Mouse (Mus musculus): ENCODE results near the gene Mrpl38.
"Not testable (repeated sequence)": the region's sequence is repeated elsewhere in the genome, so short reads cannot be mapped to it uniquely, and the experiment has no call there.

Mrpl38 gene

DNA sequence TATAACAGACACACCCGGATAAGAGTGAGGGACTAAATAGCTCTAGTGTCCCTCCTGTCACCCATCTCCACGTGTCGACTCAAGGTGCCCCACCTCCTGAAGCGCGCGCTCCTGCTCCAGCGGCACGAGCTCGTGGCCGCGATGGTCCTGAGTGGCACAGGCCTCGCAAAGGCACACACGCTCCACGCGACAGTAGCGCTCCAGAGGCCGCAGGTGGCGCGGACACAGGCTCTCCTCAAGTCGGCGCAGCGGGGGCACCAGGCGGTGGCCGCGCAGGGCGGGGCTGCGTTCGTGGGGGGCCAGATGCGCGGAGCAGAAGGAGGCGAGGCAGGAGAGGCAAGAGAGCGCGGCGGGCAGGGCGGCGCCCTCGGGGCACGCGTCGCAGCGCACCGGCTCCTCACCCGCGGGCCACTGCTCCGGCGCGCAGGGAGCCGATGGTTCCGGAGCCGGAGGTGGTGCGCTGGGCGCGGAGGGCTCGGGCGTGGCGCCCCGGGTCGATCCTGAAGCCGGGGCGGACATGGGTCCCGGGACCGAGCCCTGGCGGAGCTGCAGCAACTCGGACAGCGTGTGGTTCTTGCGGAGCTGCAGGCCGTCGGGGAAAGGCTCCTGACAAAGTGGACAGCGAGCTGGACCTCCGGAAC lies 29.1 kb downstream of the Mrpl38 start:
- peak; percentile 47 to 49 for DNase-seq

DNA sequence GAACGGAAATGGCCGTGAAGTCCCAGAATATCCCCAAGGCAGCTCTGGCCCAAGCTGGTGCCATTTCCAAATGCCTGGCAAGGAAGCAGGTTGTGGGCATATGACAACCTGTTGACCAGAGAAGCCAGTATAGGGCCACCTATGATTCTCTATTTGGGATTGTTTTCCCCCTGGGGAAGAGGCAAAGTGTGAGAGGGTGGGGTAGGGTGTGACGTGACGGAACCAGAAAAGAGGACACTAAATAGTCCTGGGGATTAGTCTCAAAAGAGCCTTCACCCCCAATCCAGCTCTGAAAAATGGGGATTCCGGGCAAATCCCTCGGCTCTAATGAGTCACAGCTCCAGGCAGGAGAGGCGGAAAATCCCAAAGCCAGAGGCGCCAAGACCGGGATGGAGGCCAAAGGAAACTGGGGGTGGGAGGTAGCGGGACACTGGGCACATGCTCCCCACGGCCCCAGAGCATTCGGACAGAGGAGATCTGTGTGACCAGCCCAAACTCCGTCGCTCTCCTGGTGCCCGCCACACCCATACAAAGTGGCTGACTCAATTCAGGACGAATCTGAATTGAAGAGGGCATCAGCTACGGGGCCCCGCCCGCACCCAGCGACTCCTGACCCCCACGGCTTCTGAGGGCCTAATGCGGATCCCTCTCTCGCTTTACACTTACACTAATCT lies 30.1 kb downstream of the Mrpl38 start:
- no peak for DNase-seq

DNA sequence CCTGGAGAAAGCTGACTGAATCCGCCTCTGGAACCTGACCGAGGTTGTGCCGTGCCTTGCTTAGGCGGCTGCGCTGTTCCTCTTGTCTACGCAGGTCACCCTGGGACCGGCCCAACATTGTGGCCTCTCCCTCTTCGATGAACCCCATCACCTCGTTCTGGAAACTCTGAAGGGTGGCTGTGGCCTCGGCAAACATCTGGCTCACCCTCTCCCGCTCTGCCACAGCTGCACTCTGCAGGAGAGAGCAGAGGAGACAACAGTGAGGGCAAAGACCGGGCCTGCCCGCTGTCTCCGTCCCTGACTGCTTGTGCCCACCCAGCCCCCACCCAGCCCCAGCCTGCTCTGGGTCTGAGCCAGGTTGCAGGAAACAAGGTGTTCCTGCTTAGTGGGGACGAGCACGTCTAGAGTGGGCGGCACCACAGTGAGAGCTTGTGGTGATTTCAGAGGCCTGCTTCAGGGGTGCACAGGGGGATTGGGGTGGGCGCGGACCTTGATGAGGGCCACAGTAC lies 30.8 kb downstream of the Mrpl38 start:
- DNase-seq, result no peak

DNA sequence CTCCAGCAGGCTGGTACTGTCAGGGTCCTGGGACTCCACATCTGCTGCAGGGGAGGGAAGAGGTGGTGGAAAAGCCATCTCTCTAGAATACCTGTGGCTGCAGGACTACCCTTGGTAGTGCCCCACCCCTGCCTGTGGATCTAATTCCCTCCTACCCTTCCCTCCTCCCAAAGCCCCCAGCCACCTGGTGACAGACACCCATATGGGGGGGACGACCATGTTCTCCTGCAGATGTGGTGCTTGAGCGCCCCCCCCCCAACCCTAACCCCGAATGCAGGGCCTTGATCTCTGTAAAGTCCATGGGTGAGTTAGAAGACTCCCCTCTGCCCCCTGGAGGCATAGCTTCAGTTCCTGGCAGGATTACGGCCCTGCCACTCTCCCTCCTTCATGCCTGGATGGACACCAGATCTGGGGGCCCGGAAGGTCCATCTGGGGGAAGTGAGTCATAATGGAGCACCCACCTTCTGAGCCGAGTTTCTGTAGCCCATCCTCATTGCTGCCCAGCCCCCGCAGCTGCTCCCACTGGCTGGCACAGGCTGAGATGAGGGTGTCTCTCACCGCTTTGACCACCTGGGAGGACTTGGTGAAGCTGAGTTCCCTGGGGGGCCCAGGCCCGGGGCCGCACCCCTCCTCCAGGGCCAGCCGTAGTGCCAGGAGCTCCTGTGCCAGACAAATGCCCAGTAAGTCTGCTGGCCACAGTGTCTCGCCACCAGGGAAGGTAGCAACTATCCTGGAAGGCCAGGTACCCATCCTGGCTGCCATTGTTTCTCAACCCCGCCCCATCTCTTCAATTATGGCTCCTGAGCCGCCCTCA lies 31.5 kb downstream of the Mrpl38 start:
- DNase-seq, result no peak

DNA sequence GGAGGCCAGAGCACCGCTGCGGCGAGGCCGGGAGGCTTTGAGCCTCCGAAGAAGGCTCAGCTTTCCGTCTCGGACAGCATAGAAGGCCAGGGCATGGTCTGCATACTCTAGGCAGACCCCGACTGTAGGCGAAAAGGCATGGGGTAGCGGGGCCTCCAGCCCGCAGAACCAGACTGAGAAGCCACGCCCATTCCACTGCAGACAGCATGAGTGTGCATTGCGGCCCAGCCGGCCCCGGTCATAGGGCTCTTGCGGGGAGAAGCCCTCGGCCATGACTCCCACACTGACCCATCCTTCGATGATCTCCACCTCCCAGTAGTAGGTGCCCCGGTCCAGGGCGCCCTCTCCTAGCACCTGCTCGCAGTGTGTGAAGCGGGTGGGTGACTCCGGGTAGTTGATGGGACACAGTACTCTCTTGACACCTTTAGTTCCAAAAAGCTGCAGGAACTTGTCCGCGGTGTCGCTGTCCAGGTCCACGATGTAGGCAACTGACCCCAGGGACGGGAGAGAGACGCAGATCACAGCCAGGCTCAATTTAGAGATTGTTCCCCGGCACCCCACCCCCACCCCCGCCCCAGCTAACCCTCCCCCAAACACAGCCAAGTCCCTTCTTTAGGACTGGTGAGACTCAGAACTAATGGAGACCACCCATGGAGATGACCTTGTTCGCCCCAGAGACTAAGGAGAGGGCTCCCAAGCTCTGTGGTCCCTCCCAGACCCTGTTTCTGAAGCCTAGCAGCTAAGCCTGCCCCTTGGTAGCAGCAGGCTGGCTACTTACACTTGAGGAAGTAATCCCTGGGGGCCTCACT lies 32.3 kb downstream of the Mrpl38 start:
- DNase-seq, result no peak

DNA sequence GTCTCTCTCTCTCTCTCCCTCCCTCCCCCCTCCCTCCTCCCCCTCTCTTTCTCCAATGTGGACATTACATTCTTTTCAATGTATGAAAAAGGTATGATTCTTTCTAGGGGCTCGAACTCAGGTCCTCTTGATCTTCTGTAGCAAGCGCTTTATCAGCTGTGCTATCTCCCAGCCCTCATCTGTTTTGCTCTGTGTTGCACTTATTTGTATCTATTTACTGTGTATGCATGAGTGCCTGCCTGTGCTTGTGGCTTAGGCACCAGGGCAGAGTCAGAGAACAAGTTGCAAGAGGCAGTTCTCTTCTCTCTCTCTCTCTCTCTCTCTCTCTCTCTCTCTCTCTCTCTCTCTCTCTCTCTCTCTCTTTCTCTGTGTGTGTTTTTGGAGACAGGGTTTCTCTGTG lies 33.6 kb downstream of the Mrpl38 start:
- no peak for DNase-seq

DNA sequence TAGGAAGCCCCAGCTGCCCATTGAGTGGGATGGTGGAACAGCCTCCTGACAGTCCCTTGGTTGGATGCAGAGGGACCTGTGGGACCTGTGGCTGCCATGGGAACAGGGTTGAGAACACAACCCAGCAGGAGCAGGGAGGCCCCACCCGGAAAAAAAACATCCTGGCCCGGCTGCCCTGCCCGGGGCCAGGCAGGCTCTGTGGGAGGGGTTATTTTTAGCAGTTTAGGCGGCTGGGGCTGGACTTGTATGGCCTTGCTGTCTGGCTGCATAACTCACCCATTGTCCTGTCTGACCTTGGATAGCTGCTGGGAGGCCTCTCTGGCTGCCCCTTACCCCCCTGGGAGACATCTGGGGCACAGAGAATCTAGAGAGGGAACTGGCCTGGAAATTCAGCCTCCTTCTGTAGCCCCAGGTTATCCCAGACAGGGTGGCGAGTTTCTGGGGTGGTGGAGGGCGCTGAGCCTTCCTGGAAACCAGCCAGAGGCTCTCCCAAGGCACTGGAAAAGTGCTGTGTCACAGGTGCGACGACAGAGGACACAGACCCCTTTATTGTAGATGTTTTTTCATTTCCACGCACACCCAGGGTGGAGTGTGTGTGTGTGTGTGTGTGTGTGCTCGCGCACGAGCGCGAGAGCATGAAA lies 34.5 kb downstream of the Mrpl38 start:
- no peak for DNase-seq

DNA sequence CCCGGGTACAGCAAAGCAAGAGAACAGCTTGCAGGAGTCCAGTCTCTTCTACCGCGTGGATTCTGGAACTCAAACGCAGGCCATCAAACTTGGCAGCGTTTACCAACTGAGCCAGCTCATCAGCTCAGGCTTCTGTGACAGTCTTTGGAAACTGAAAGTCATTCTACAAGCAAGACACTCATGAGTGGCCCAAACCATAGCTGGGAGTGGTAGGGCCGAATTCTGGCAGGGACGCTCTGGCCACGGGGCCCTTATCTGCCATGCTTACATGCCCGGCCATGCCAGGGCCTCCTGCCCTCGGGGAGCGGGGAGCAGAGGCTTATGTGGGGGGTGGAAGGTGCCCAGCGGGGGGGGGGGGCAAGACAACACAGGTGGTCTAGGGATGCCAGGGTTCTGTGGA lies 35.1 kb downstream of the Mrpl38 start:
- DNase-seq, result no peak

DNA sequence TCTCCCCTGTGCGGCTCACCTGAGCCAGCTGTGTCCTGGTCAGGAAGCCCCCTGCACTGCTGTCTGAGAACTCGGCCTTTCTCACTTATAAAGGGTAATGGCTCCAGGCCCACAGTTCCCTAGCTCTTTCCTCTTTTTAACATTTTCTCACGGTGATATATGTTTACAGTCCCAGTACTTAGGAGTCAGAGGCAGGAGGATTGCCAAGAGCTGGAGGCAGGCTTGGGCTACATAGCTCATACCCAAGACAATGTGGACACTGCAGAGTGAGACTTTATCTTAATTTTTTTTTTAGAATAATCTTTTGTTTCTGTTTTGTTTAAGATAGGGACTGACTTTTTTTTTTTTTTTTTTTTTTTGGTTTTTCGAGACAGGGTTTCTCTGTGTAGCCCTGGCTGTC lies 36.2 kb downstream of the Mrpl38 start:
- no peak for DNase-seq

DNA sequence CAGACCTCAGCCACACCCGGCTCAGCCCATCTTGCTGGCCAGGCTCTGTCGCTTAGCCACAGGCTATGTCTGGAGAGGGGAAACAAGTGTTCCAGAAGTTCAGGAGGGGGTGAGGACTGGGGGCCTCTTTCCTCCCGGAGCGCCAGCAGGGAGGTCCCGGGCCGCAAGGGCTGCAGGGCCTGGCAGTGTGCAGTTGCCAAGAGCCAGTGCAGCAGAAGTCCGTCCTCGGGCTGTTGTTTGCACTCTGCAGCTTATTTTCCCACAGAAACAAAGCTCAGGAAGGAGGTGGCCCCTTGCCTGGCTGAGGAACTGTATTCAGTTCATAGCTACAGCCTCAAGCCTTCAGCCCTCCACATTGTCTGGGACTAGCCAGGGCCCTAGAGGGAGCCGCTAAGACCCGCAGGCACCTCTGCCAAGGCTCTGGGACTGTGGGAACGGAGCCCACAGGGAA lies 36.7 kb downstream of the Mrpl38 start:
- DNase-seq, result no peak

DNA sequence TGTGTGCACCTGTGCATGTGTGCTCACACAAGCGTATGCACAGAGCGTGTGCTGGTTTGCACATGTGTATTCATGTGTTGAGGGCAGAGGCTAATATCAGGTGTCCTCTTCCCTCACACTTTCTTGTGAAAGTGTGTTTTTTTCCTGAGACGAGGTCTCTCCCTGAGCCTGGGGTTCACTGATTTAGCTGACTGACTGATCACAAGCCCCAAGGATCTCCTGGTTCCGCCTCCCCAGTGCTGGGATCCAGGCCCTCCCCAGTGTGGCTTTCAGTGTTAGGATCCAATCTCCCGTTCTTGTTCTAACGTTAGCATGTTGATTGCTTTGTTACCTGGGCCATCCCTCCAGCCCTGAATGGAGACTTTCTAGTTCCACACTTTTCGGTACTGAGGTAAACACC lies 37.8 kb downstream of the Mrpl38 start:
- no peak for DNase-seq

DNA sequence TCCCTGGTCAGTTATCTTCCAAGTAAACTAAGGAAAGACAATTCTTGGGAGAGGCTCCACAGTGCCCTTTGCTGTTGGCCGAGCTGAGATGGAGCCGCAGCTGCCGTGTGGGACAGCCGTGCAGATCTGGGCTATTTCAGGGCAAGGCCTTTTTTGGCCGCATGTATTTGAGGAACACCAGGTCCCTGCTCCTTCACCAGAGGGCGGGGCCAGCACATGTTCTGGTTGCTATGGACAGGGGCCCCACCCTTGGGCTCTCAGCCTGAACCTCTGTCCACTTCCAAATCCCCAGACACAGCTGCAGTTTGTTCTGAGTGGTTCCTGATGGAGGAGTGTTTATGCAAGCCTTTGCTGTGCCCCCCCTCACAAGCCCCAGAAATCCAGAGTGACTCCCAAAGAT lies 38.3 kb downstream of the Mrpl38 start:
- DNase-seq, result no peak

DNA sequence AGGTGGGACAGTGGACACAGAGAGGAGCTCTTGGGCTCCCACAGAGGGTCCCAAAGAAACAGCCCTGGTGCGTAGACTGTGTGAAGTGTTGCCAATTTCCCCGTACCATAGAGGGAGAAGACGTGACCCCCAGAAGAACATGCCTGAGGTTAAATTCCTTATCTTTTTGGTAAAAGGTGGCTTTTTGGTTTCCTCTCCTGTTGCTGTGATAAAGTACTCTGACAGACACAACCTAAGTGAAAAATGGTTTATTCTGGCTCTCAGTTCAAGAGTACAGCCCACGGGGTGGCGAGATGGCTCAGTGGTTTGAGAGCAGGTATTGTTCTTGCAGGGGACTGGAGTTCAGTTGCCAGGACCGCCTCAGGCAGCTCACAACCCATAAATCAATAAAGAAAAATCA lies 39.2 kb downstream of the Mrpl38 start:
- DNase-seq, result no peak

DNA sequence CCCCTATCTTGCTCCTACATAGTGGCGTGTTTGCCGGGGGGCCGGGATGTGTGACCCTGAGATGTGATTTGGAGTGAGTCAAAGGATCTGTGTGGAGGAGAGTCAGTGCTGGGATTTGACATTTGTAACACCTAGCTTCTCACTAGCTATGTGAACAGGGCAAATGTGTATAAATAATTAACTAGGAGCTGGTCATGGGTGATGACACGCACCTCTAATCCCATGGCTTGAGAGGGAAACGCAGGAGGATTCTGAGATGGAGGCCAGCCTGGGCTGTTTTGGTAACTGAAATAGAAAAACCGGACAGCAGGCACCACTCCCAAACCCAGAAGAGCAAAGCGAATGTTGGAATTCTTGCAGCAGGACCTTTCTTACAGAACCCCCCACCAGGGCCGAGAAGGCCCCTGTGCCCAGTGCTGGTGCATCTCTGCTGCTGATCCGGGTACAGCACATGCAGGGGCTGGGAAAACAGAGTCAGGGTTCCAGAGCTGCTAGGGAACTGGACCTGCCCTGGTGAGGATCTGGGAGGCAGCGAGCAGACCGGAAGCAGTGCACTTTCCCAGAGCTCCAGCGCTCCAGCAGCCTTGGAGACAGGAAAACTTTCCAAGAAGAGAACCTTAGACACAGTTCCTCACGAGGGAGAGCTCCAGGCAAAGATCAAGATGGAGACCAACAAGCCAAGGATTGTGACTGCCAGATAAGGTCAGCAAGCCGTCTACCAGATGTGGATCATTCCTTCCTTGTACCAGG lies 39.8 kb downstream of the Mrpl38 start:
- no peak for DNase-seq

DNA sequence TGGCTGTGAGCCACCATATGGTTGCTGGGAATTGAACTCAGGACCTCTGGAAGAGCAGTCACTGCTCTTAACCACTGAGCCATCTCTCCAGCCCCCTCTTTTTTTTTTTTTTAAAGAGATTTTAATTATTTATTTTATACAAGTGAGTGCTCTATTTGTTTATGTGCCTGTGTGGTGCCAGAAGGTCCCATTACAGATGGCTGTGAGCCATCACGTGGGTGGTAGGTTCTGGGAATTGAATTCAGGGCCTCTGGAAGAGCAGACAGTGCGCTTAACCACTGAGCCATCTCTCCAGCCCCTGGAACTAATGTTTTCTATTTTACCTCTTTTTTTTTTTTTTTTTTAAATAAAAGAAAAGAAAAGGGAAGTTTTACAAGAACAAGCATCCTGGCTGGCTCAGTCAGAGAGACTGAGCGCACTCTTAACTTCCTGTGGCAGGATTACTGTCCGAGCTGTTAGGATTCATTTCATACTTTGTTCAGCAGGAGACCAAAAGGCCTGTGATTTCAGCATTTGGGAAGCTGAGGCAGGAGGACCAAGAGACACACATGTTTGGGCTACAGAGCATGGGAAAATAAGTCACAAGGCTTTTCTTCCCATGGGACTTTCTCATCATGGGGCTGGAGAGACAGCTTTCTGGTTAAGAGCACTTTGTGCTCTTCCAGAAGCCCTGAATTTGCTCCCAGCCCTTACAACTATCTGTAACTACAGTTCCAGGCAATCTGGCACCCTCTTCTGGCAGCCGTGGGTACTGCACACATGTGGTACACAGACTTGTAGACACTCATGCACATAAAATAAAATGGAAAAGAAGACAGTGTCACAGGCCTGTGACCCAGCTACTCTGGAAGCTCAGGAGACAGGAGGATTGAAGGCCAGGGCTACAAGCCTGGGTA lies 42.2 kb downstream of the Mrpl38 start:
- DNase-seq, result peak; percentile 73 to 75

DNA sequence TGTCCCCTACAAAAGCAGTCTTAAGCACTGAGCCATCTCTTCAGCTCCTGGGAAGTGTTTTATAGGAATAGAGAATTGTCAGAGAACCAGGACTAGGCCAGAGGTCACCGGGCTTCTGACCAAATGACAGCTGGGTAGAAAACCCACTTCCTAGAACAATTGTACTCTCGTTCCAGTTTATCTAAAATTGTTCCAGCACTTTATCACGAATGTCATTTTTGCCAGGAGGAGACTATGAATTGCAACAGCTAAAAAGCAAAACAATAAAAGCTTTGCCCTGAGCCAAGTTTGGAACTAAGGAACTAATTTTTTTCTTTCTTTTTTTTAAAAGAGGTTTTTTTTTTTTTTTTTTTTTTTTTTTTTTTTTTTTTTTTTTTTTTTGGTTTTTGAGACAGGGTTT lies 43.1 kb downstream of the Mrpl38 start:
- DNase-seq, result no peak

DNA sequence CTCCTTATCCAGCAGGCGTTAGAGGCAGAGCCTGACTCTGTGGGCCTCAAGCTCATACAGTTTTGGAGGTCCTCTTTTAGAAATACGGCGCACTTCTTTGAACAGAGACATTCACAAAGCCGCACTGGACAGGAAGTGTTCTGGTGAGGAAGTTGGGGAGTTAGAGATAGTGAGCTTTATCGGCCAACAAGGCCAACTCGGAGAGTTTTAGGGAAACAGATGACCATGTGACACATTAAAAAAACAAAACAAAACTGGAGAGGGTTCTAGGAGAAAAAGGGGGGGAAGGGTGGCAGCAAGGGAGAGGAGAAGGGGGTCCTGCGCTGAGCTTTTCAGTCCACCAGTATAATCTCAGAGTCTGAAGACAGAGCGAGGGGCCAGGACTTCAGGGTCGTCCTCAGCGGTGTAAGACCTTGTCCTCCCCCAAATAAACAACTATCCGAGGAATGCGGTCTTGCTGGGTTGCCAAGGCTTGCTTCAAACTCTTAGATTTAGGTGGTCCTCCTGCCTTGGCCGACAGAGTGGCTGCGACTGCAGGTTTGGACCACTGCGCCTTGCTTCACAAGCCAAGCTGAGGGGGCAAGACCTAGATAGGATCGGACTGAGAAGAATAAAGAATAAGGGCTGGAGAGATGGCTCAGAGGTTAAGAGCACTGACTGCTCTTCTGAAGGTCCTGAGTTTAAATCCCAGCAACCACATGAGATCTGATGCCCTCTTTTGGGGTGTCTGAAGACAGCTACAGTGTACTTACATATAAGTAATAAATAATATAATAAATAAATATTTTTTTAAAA lies 44.7 kb downstream of the Mrpl38 start:
- DNase-seq, result no peak

DNA sequence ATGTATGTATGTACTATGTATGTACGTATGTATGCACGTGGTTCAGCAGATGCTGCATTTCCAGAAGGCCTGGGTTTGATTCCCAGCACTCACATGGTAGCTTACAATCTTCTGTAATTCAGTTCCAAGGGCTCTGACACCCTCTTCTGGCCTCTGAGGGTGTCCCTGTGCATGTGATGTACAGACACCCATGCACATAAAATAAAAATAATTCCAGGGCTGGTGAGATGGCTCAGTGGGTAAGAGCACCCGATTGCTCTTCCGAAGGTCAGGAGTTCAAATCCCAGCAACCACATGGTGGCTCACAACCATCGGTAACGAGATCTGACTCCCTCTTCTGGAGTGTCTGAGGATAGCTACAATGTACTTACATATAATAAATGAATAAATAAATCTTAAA lies 45.7 kb downstream of the Mrpl38 start:
- DNase-seq, result not testable (repeated sequence)

DNA sequence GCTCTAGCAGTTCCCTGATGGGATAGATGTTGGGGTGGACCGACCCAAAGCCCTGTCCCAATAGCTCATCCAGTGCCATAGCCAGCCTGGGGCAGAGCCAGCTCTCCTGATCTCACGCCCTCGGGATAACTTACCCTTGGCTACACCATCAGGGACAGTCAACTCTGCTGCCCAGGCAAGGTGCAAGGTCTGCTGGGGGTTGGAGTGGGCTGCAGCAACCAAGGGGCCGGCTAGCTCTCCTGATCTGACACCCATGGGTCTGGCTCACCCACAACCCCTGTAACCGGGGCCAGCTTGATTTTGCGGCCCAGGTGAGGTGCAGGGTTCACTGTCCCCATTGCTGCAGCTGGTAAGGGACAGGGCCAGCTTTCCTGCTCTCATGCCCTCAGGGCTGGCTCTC lies 47.1 kb downstream of the Mrpl38 start:
- no peak for DNase-seq

DNA sequence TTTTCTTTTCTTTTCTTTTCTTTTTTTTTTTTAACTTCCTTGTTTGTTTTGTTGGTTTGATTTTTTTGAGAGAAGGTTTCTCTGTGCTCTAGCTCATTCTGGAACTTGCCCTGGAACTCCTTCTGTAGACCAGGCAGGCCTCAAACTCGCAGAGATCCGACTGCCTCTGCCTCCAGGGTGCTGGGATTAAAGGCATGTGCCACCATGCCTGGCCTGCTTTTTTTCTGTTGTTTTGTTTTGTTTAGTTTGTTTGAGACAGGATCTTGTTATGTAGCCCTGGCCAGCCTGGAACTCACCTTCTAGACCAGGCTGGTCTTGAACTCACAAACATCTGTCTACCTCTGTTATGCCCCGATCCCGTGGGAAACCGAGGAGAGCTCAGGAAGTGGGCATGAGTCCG lies 49.1 kb downstream of the Mrpl38 start:
- no peak for DNase-seq
